Mouse (Mus musculus): ENCODE data around the gene Crabp1.

The Crabp1 gene

GRCm38 (mm10) chr9:54764561-54765217 is at the start of gene Crabp1:
Gene Crabp1 (plus strand): TSS chr9:54764748.
- DNase-seq (ENCODE audit: low read depth, low spot score): peak; percentile 76

- DNase-seq (ENCODE audit: low read depth, low spot score): no peak
Observed at GRCm38 (mm10) chr9:54715776-54716175, 48.8 kb upstream of the Crabp1 start.

GRCm38 (mm10) chr9:54717527-54717926 is 47.0 kb upstream of the Crabp1 start:
- no peak for DNase-seq (ENCODE audit: low read depth, low spot score)

GRCm38 (mm10) chr9:54722156-54722555 is 42.4 kb upstream of the Crabp1 start:
- DNase-seq (ENCODE audit: low read depth, low spot score): no peak

- no peak for DNase-seq (ENCODE audit: low read depth, low spot score)
Observed at GRCm38 (mm10) chr9:54722596-54722995, 42.0 kb upstream of the Crabp1 start.

- DNase-seq (ENCODE audit: low read depth, low spot score): no peak
Observed at GRCm38 (mm10) chr9:54726315-54726714, 38.2 kb upstream of the Crabp1 start.

GRCm38 (mm10) chr9:54732122-54732521 is 32.4 kb upstream of the Crabp1 start:
- peak; percentile 72 for DNase-seq (ENCODE audit: low read depth, low spot score)

GRCm38 (mm10) chr9:54733921-54734638 is 30.5 kb upstream of the Crabp1 start, which contains the start of gene Wdr61:
Gene Wdr61 (minus strand): TSS chr9:54734519.
- DNase-seq (ENCODE audit: low read depth, low spot score): peak; percentile 96

- no peak for DNase-seq (ENCODE audit: low read depth, low spot score)
Observed at GRCm38 (mm10) chr9:54734639-54735252, 29.8 kb upstream of the Crabp1 start.

GRCm38 (mm10) chr9:54736284-54736701 is 28.3 kb upstream of the Crabp1 start:
- DNase-seq (ENCODE audit: low read depth, low spot score): peak; percentile 91

- peak; percentile 63 for DNase-seq (ENCODE audit: low read depth, low spot score)
Observed at GRCm38 (mm10) chr9:54738376-54738775, 26.2 kb upstream of the Crabp1 start.

GRCm38 (mm10) chr9:54743891-54744290 is 20.7 kb upstream of the Crabp1 start:
- DNase-seq (ENCODE audit: low read depth, low spot score): no peak

GRCm38 (mm10) chr9:54745740-54746370 is 18.7 kb upstream of the Crabp1 start:
- DNase-seq (ENCODE audit: low read depth, low spot score): no peak

- no peak for DNase-seq (ENCODE audit: low read depth, low spot score)
Observed at GRCm38 (mm10) chr9:54750215-54750981, 14.2 kb upstream of the Crabp1 start.

GRCm38 (mm10) chr9:54751684-54752083 is 12.9 kb upstream of the Crabp1 start:
- no peak for DNase-seq (ENCODE audit: low read depth, low spot score)

GRCm38 (mm10) chr9:54752201-54752943 is 12.2 kb upstream of the Crabp1 start:
- DNase-seq (ENCODE audit: low read depth, low spot score): no peak

GRCm38 (mm10) chr9:54752944-54753295 is 11.6 kb upstream of the Crabp1 start:
- no peak for DNase-seq (ENCODE audit: low read depth, low spot score)

- no peak for DNase-seq (ENCODE audit: low read depth, low spot score)
Observed at GRCm38 (mm10) chr9:54759592-54759991, 5.0 kb upstream of the Crabp1 start.

GRCm38 (mm10) chr9:54764091-54764490 is 457 bp upstream of the Crabp1 start:
- DNase-seq (ENCODE audit: low read depth, low spot score): peak; percentile 50

GRCm38 (mm10) chr9:54765336-54766085 is 963 bp downstream of the Crabp1 start:
- peak; percentile 60 for DNase-seq (ENCODE audit: low read depth, low spot score)

All from R1 (cell line).